Mouse (Mus musculus) olfactory bulb, adult 2 months (tissue): ENCODE measurements around the gene Nup35.

Experiments
- CTCF ChIP-seq: fragments of 200-500 bp; IDR thresholded peaks from 2 replicates; pipeline ENCODE4 v1.5.1; 2012; ENCODE audit warnings: low read depth, mild to moderate bottlenecking, low read length, moderate library complexity; ENCODE audit not compliant: insufficient read depth
- POLR2A ChIP-seq: fragments of 200-500 bp; IDR thresholded peaks from 2 replicates; pipeline ENCODE4 v1.6.1; 2012; ENCODE audit warnings: mild to moderate bottlenecking, low read depth, low read length, moderate library complexity; ENCODE audit not compliant: insufficient read depth

GRCm38 (mm10) chr2:80579253-80579891 is 37.7 kb upstream of the Nup35 start:
- no peak for TF ChIP-seq POLR2A
- no peak for TF ChIP-seq CTCF
